ENCODE assay signal across 24 mouse cellular contexts in the genomic region with DNA sequence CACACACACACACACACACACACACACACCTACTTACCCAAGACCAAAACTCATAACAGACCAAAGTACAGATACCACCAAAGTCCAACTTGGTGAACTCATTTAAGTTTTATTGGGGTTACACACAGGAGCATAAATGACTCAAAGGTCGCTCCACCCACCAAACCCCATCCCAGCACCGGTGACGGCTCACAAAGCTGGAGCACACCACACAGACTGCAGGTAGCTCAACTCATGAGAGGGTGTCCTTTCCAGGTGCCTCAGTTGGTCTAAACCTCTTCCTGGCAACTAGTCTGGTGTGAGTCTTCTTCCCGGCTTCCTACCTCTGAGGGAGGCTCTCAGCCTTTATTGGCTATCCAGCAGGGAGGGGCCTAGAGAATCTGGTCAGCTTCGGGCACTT. TPM values are rescaled to one million over a fixed set of nuclear protein-coding genes. Genes with fewer than 3 reads are reported as not detected.
DNase-seq lines count a peak whose midpoint lies in the region; ATAC-seq lines count a peak whose summit lies in the region.
"Had no signal": no experiment of that assay in that cellular context is flagged by ENCODE, and none has a peak within 500 bp of the region (broad histone marks: within the 10 kb centered on the region; RNA-seq: fewer than 3 reads in every experiment).

No protein-coding gene starts in this region.

- H3K4me1 ChIP-seq in intestine, embryonic 15.5 days (replicated peaks), result peaks cover 15% of the 10 kb centered on the region

- no peaks in the 10 kb centered on the region for H3K9me3 ChIP-seq in intestine, embryonic 15.5 days
- H3K9me3 ChIP-seq: embryonic facial prominence, embryonic 12.5 days; embryonic facial prominence, embryonic 15.5 days; heart, embryonic 15.5 days had no signal

- peak overlapping the region; percentile 35 for H3K4me2 ChIP-seq in intestine, embryonic 15.5 days (replicated peaks)
- H3K4me2 ChIP-seq: embryonic facial prominence, embryonic 12.5 days; embryonic facial prominence, embryonic 15.5 days; forebrain, embryonic 15.5 days; heart, embryonic 12.5 days; heart, embryonic 15.5 days; hindbrain, embryonic 13.5 days had no signal

- 45% methylated on average over 5 of the region's 5 CpGs for WGBS in intestine, embryonic 15.5 days
- 12% methylated on average over 5 of the region's 5 CpGs for WGBS in large intestine, adult 2 months

- H3K4me3 ChIP-seq in intestine, embryonic 15.5 days (replicated peaks), result no peak overlapping the region; the same call in 1 of the 2 replicates
- H3K4me3 ChIP-seq: embryonic facial prominence, embryonic 12.5 days; embryonic facial prominence, embryonic 15.5 days; forebrain, embryonic 15.5 days; heart, embryonic 12.5 days; heart, embryonic 15.5 days; hindbrain, embryonic 10.5 days; hindbrain, embryonic 13.5 days had no signal

- H3K9ac ChIP-seq in intestine, embryonic 15.5 days, result no peak overlapping the region
- H3K9ac ChIP-seq: embryonic facial prominence, embryonic 12.5 days; embryonic facial prominence, embryonic 15.5 days; forebrain, embryonic 15.5 days; heart, embryonic 12.5 days; heart, embryonic 15.5 days; hindbrain, embryonic 13.5 days had no signal

- no peaks in the 10 kb centered on the region for H3K36me3 ChIP-seq in intestine, embryonic 15.5 days
- H3K36me3 ChIP-seq: embryonic facial prominence, embryonic 12.5 days; forebrain, embryonic 15.5 days; heart, embryonic 12.5 days; heart, embryonic 15.5 days; hindbrain, embryonic 10.5 days had no signal

- DNase-seq in cerebellum, adult 9-11 months, result peak; percentile 48
- DNase-seq in cerebellum, postnatal 14 days, result no peak
- peak; percentile 13 for DNase-seq in induced T-regulatory cell, adult 2 months (ENCODE audit: low read depth)
- peak; percentile 70 for DNase-seq in large intestine, adult 2 months (ENCODE audit: low read depth, low spot score)
- no peak for DNase-seq in spleen, postnatal 10 days (ENCODE audit: low spot score in 2 of 2)
- no peak for DNase-seq in ovary, postnatal 14 days (ENCODE audit: low spot score)
- DNase-seq: adrenal gland, postnatal 10 days; adrenal gland, postnatal 36 days; B cell, adult 2 months; cerebellum, adult 2 months; cerebellum, postnatal 10 days; gastrocnemius, postnatal 25 days; heart, adult 18-20 months; heart, postnatal 36 days had no signal

- H3K27ac ChIP-seq in intestine, embryonic 15.5 days, result peak overlapping the region; percentile 51
- H3K27ac ChIP-seq: embryonic facial prominence, embryonic 12.5 days; embryonic facial prominence, embryonic 15.5 days; forebrain, embryonic 15.5 days; heart, embryonic 15.5 days; hindbrain, embryonic 10.5 days; hindbrain, embryonic 13.5 days had no signal

- peak; percentile 35 for ATAC-seq in intestine, embryonic 15.5 days
- ATAC-seq: forebrain, embryonic 15.5 days; hindbrain, embryonic 16.5 days; Patski had no signal

- H3K27me3 ChIP-seq in intestine, embryonic 15.5 days (replicated peaks), result no peaks in the 10 kb centered on the region
- H3K27me3 ChIP-seq: embryonic facial prominence, embryonic 15.5 days; heart, embryonic 15.5 days had no signal

RNA-seq across cellular contexts. Expression of gene Ppp2r5c, which starts 2.4 kb away (rescaled TPM):
- polyA plus RNA-seq in intestine, embryonic 15.5 days (2015; fragmentation: Nextera tagmentation; extraction: Ambion mirVana), result 140 and 162 TPM in 2 replicates
- polyA plus RNA-seq in large intestine, adult 2 months (2012; rRNA removed), result 43.6 and 48.0 TPM in 2 replicates

Comparison
In these comparisons a context has a peak if more than half of its experiments do, and no peak if none do; other contexts are left out.
1. DNase-seq: peak in cerebellum, adult 9-11 months (single experiment), induced T-regulatory cell, adult 2 months (single experiment) and large intestine, adult 2 months (single experiment); none in cerebellum, postnatal 14 days (0 of 2), spleen, postnatal 10 days (0 of 2) and ovary, postnatal 14 days (single experiment).